ENCODE assay signal across 8 mouse cellular contexts in genomic region chrX:133690822-133691221, GRCm38 (mm10). TPM values are rescaled to one million over a fixed set of nuclear protein-coding genes. Genes with fewer than 3 reads are reported as not detected.
DNase-seq lines count a peak whose midpoint lies in the region; ATAC-seq lines count a peak whose summit lies in the region.

No protein-coding gene starts in this region.

- H3K4me1 ChIP-seq in kidney, embryonic 16.5 days (ENCODE audit: insufficient read depth, low read length), result peaks cover 2% of the 10 kb centered on the region; the same call in 1 of the 2 replicates
- H3K4me1 ChIP-seq in embryonic facial prominence, embryonic 15.5 days, result 0 out of 2 replicates have a peak, but pooled peaks cover 5% of the 10 kb centered on the region
- no peaks in the 10 kb centered on the region for H3K4me1 ChIP-seq in intestine, embryonic 15.5 days (replicated peaks)
- H3K4me1 ChIP-seq in neural tube, embryonic 14.5 days (ENCODE audit: control insufficient read depth, insufficient read depth, low read length), result no peaks in the 10 kb centered on the region

- no peaks in the 10 kb centered on the region for H3K36me3 ChIP-seq in kidney, embryonic 16.5 days (ENCODE audit: insufficient read depth, low read length)
- no peaks in the 10 kb centered on the region for H3K36me3 ChIP-seq in embryonic facial prominence, embryonic 15.5 days
- H3K36me3 ChIP-seq in intestine, embryonic 15.5 days, result no peaks in the 10 kb centered on the region
- no peaks in the 10 kb centered on the region for H3K36me3 ChIP-seq in neural tube, embryonic 14.5 days (ENCODE audit: control insufficient read depth, insufficient read depth, low read length)

- H3K9me3 ChIP-seq in kidney, embryonic 16.5 days (ENCODE audit: low read length), result no peaks in the 10 kb centered on the region
- no peaks in the 10 kb centered on the region for H3K9me3 ChIP-seq in embryonic facial prominence, embryonic 15.5 days (replicated peaks)
- H3K9me3 ChIP-seq in intestine, embryonic 15.5 days, result no peaks in the 10 kb centered on the region
- no peaks in the 10 kb centered on the region for H3K9me3 ChIP-seq in neural tube, embryonic 14.5 days (ENCODE audit: control insufficient read depth, low read length)

- H3K9ac ChIP-seq in kidney, embryonic 16.5 days (replicated peaks; ENCODE audit: low read length), result no peak overlapping the region
- H3K9ac ChIP-seq in embryonic facial prominence, embryonic 15.5 days, result no peak overlapping the region
- H3K9ac ChIP-seq in intestine, embryonic 15.5 days, result no peak overlapping the region
- H3K9ac ChIP-seq in neural tube, embryonic 14.5 days (replicated peaks; ENCODE audit: low read depth, low read length), result 0 out of 2 replicates have a peak overlapping the region, but pooled peaks have one; percentile 25

- WGBS in kidney, embryonic 16.5 days, result 19% methylated on average over 11 of the region's 11 CpGs
- WGBS in embryonic facial prominence, embryonic 15.5 days, result 21% methylated on average over 11 of the region's 11 CpGs
- 22% methylated on average over 11 of the region's 11 CpGs for WGBS in intestine, embryonic 15.5 days
- 15% methylated on average over 11 of the region's 11 CpGs for WGBS in neural tube, embryonic 14.5 days

- peak overlapping the region; percentile 54 for H3K4me2 ChIP-seq in kidney, embryonic 16.5 days (replicated peaks; ENCODE audit: low read depth, low read length)
- H3K4me2 ChIP-seq in embryonic facial prominence, embryonic 15.5 days (replicated peaks), result peak overlapping the region; percentile 80
- H3K4me2 ChIP-seq in intestine, embryonic 15.5 days (replicated peaks), result peak overlapping the region; percentile 48
- H3K4me2 ChIP-seq in neural tube, embryonic 14.5 days (ENCODE audit: low read depth, low read length), result peak overlapping the region; percentile 73

- peak overlapping the region; percentile 37 for H3K4me3 ChIP-seq in kidney, embryonic 16.5 days (ENCODE audit: low read length)
- H3K4me3 ChIP-seq in embryonic facial prominence, embryonic 15.5 days (replicated peaks), result peak overlapping the region; percentile 53
- H3K4me3 ChIP-seq in intestine, embryonic 15.5 days (replicated peaks), result 0 out of 2 replicates have a peak overlapping the region, but pooled peaks have one; percentile 10
- peak overlapping the region; percentile 52 for H3K4me3 ChIP-seq in neural tube, embryonic 14.5 days (ENCODE audit: low read depth, low read length)

- H3K27ac ChIP-seq in kidney, embryonic 16.5 days (ENCODE audit: low read length), result no peak overlapping the region
- H3K27ac ChIP-seq in embryonic facial prominence, embryonic 15.5 days (replicated peaks), result no peak overlapping the region
- no peak overlapping the region for H3K27ac ChIP-seq in intestine, embryonic 15.5 days
- H3K27ac ChIP-seq in neural tube, embryonic 14.5 days (ENCODE audit: low read depth, low read length), result no peak overlapping the region; the same call in 1 of the 2 replicates

- H3K27me3 ChIP-seq in kidney, embryonic 16.5 days (ENCODE audit: insufficient read depth, low read length), result peaks cover 15% of the 10 kb centered on the region; the same call in 1 of the 2 replicates
- peaks cover 19% of the 10 kb centered on the region; the same call in 1 of the 2 replicates for H3K27me3 ChIP-seq in embryonic facial prominence, embryonic 15.5 days
- peaks cover 18% of the 10 kb centered on the region for H3K27me3 ChIP-seq in intestine, embryonic 15.5 days (replicated peaks)
- H3K27me3 ChIP-seq in neural tube, embryonic 14.5 days (ENCODE audit: control insufficient read depth, insufficient read depth, low read length), result no peaks in the 10 kb centered on the region; the same call in 1 of the 2 replicates

- intact Hi-C loops in gastrocnemius, postnatal 36 days (cut with DNase I), result no loop called here

- DNase-seq in kidney, postnatal 10 days, result no peak
- no peak for DNase-seq in layer of hippocampus, adult 8-10 months (ENCODE audit: low spot score in 2 of 2)
- DNase-seq in gastrocnemius, adult 8-10 months (ENCODE audit: low spot score in 2 of 2), result no peak
- no peak for DNase-seq in gastrocnemius, postnatal 36 days

- ATAC-seq in kidney, embryonic 16.5 days (ENCODE audit: low FRiP score, low TSS enrichment), result no peak
- ATAC-seq in embryonic facial prominence, embryonic 15.5 days (ENCODE audit: insufficient number of reproducible peaks, low FRiP score, low TSS enrichment, low read depth), result no peak
- no peak for ATAC-seq in intestine, embryonic 15.5 days
- no peak for ATAC-seq in neural tube, embryonic 14.5 days (ENCODE audit: low read depth)

RNA-seq across cellular contexts. Expression of gene Pcdh19, which starts 2.0 kb away (rescaled TPM):
- 2.5 and 4.7 TPM in 2 replicates for polyA plus RNA-seq in kidney, embryonic 16.5 days (2015; fragmentation: Nextera tagmentation; extraction: Ambion mirVana)
- polyA plus RNA-seq in embryonic facial prominence, embryonic 15.5 days (2015; fragmentation: Nextera tagmentation; extraction: Ambion mirVana), result 4.6 and 4.8 TPM in 2 replicates
- polyA plus RNA-seq in intestine, embryonic 15.5 days (2015; fragmentation: Nextera tagmentation; extraction: Ambion mirVana), result 1.2 and 1.8 TPM in 2 replicates
- polyA plus RNA-seq in neural tube, embryonic 14.5 days (2014; fragmentation: Nextera tagmentation; extraction: Ambion mirVana), result 17.4 and 18.5 TPM in 2 replicates
- total RNA-seq in layer of hippocampus, adult 8-10 months (2022), result 10 to 100 TPM; 62.5 to 82.1 (median 71.9) TPM
- 1 to 10 TPM; 2.5 to 3.2 (median 2.6) TPM for total RNA-seq in gastrocnemius, adult 8-10 months (2022)
- 1 to 10 TPM; 2.8 to 3.5 TPM for total RNA-seq in gastrocnemius, postnatal 36 days (2021)
